Mouse (Mus musculus) NIH3T3 (cell line): ENCODE measurements around the gene Stra8.
A peak's percentile ranks its signal among the peaks of the same experiment; 100 is the strongest.

Experiments
- DNase-seq: peaks from one replicate; pipeline ENCODE4 v3.0.0-alpha.2; 2012; ENCODE audit warnings: low read depth

The Stra8 gene

GRCm38 (mm10) chr6:34903441-34903840 is 16.5 kb upstream of the Stra8 start:
- no peak for DNase-seq

GRCm38 (mm10) chr6:34903851-34904250 is 16.1 kb upstream of the Stra8 start:
- DNase-seq, result no peak

GRCm38 (mm10) chr6:34904361-34904760 is 15.6 kb upstream of the Stra8 start:
- DNase-seq, result no peak

GRCm38 (mm10) chr6:34906125-34906524 is 13.8 kb upstream of the Stra8 start:
- DNase-seq, result peak; percentile 11

GRCm38 (mm10) chr6:34906661-34907060 is 13.3 kb upstream of the Stra8 start:
- no peak for DNase-seq

GRCm38 (mm10) chr6:34907121-34907614 is 12.8 kb upstream of the Stra8 start:
- DNase-seq, result no peak

GRCm38 (mm10) chr6:34907696-34908260 is 12.2 kb upstream of the Stra8 start:
- DNase-seq, result no peak

GRCm38 (mm10) chr6:34909631-34910345 is 10.2 kb upstream of the Stra8 start:
- DNase-seq, result no peak

- DNase-seq, result peak; percentile 98
These were observed 9.4 kb upstream of the Stra8 start, which contains the start of gene Wdr91 for GRCm38 (mm10) chr6:34910371-34911219. Gene Wdr91 (minus strand): TSS chr6:34910876.

- no peak for DNase-seq
These were observed 6.5 kb upstream of the Stra8 start for GRCm38 (mm10) chr6:34913341-34914040.

- DNase-seq, result no peak
These were observed 5.5 kb upstream of the Stra8 start for GRCm38 (mm10) chr6:34914462-34914861.

GRCm38 (mm10) chr6:34919146-34919545 is 817 bp upstream of the Stra8 start:
- DNase-seq, result no peak

GRCm38 (mm10) chr6:34920631-34921030 is 668 bp downstream of the Stra8 start:
- no peak for DNase-seq

- DNase-seq, result peak; percentile 57
These were observed 2.0 kb downstream of the Stra8 start for GRCm38 (mm10) chr6:34921941-34922340.

GRCm38 (mm10) chr6:34927156-34927555 is 7.2 kb downstream of the Stra8 start:
- peak; percentile 93 for DNase-seq

- DNase-seq, result no peak
These were observed 7.6 kb downstream of the Stra8 start for GRCm38 (mm10) chr6:34927594-34927993.

GRCm38 (mm10) chr6:34932633-34933032 is 12.7 kb downstream of the Stra8 start:
- no peak for DNase-seq

GRCm38 (mm10) chr6:34936743-34937142 is 16.8 kb downstream of the Stra8 start:
- no peak for DNase-seq

GRCm38 (mm10) chr6:34938280-34938928 is 18.4 kb downstream of the Stra8 start:
- no peak for DNase-seq

- no peak for DNase-seq
These were observed 19.0 kb downstream of the Stra8 start for GRCm38 (mm10) chr6:34938929-34939325.

GRCm38 (mm10) chr6:34939451-34939850 is 19.5 kb downstream of the Stra8 start:
- DNase-seq, result no peak

GRCm38 (mm10) chr6:34941496-34941895 is 21.5 kb downstream of the Stra8 start:
- no peak for DNase-seq
